Mouse (Mus musculus): ENCODE measurements around the gene Adamts4. TPM values are rescaled to one million over a fixed set of nuclear protein-coding genes. Genes with fewer than 3 reads are reported as not detected.

Gene Adamts4
- polyA plus RNA-seq, 1 experiment from 2014 or later = 1.7 TPM

GRCm38 (mm10) chr1:171227879-171228278, 22.3 kb upstream of the Adamts4 start:
- WGBS (ENCODE audit: insufficient replicate concordance) = 71% methylated on average over 1 of the region's 1 CpGs
- ATAC-seq (replicated peaks; ENCODE audit: insufficient number of reproducible peaks, low FRiP score, low TSS enrichment) = no peak

GRCm38 (mm10) chr1:171229750-171230149, 20.5 kb upstream of the Adamts4 start:
- H3K27me3 ChIP-seq (ENCODE audit: control insufficient read depth, insufficient read depth, low read length) = no peaks in the 10 kb centered on the region
- H3K27ac ChIP-seq (ENCODE audit: low read depth, low read length) = no peak overlapping the region
- 57% methylated on average over 6 of the region's 6 CpGs for WGBS (ENCODE audit: insufficient replicate concordance)
- H3K4me3 ChIP-seq (ENCODE audit: low read depth, low read length) = no peak overlapping the region
- no peak overlapping the region for H3K9ac ChIP-seq (ENCODE audit: low read depth, low read length)
- no peaks in the 10 kb centered on the region for H3K9me3 ChIP-seq (replicated peaks; ENCODE audit: control insufficient read depth, low read length)
- H3K36me3 ChIP-seq (ENCODE audit: control insufficient read depth, insufficient read depth, low read length) = peaks cover 3% of the 10 kb centered on the region; the same call in 1 of the 2 replicates
- no peak overlapping the region for H3K4me2 ChIP-seq
- no peak for ATAC-seq (replicated peaks; ENCODE audit: insufficient number of reproducible peaks, low FRiP score, low TSS enrichment)
- H3K4me1 ChIP-seq (ENCODE audit: control insufficient read depth, insufficient read depth, low read length) = peaks cover 8% of the 10 kb centered on the region; the same call in 1 of the 2 replicates

More at GRCm38 (mm10) chr1:171227879-171228278, 22.3 kb upstream of the Adamts4 start:
- H3K36me3 ChIP-seq (ENCODE audit: control insufficient read depth, insufficient read depth, low read length) = no peaks in the 10 kb centered on the region
- H3K9ac ChIP-seq (ENCODE audit: low read depth, low read length) = no peak overlapping the region
- H3K4me3 ChIP-seq (ENCODE audit: low read depth, low read length) = no peak overlapping the region
- H3K4me1 ChIP-seq (ENCODE audit: control insufficient read depth, insufficient read depth, low read length) = 0 out of 2 replicates have a peak, but pooled peaks cover 4% of the 10 kb centered on the region
- H3K4me2 ChIP-seq = no peak overlapping the region
- no peaks in the 10 kb centered on the region for H3K27me3 ChIP-seq (ENCODE audit: control insufficient read depth, insufficient read depth, low read length)
- no peak overlapping the region for H3K27ac ChIP-seq (ENCODE audit: low read depth, low read length)
- H3K9me3 ChIP-seq (replicated peaks; ENCODE audit: control insufficient read depth, low read length) = no peaks in the 10 kb centered on the region

- ATAC-seq (replicated peaks; ENCODE audit: insufficient number of reproducible peaks, low FRiP score, low TSS enrichment) = no peak
- H3K36me3 ChIP-seq (ENCODE audit: control insufficient read depth, insufficient read depth, low read length) = peaks cover 8% of the 10 kb centered on the region; the same call in 1 of the 2 replicates
- no peak overlapping the region for H3K4me3 ChIP-seq (ENCODE audit: low read depth, low read length)
- no peaks in the 10 kb centered on the region for H3K9me3 ChIP-seq (replicated peaks; ENCODE audit: control insufficient read depth, low read length)
- H3K9ac ChIP-seq (ENCODE audit: low read depth, low read length) = no peak overlapping the region
- no peak overlapping the region for H3K4me2 ChIP-seq
- no peaks in the 10 kb centered on the region for H3K27me3 ChIP-seq (ENCODE audit: control insufficient read depth, insufficient read depth, low read length)
- H3K27ac ChIP-seq (ENCODE audit: low read depth, low read length) = no peak overlapping the region
- peaks cover 8% of the 10 kb centered on the region; the same call in 1 of the 2 replicates for H3K4me1 ChIP-seq (ENCODE audit: control insufficient read depth, insufficient read depth, low read length)
- WGBS (ENCODE audit: insufficient replicate concordance) = 72% methylated on average over 3 of the region's 3 CpGs
Observed at GRCm38 (mm10) chr1:171230215-171230614, 20.0 kb upstream of the Adamts4 start.

DNA sequence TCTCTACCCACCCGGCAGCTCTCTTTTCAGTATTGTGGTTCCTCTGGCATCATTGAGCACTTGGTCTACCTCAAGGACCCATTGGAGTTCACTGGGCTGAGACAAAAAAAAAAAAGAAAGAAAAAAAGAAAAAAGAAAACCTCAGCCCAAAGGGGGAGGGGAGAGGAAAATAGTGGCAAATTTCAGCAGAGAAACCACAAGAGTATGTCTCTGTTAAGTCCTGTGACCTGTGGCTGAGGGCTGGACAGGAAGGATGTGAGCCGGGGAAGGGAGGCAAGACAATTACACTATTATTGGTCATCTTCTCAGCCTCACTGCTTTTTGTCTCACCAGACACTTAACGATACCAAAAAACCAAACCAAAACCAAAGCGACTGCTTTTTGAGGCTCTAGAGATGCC, 18.4 kb upstream of the Adamts4 start:
- H3K36me3 ChIP-seq (ENCODE audit: control insufficient read depth, insufficient read depth, low read length) = peaks cover 14% of the 10 kb centered on the region
- H3K9ac ChIP-seq (ENCODE audit: low read depth, low read length) = no peak overlapping the region
- H3K4me2 ChIP-seq = no peak overlapping the region
- H3K9me3 ChIP-seq (replicated peaks; ENCODE audit: control insufficient read depth, low read length) = no peaks in the 10 kb centered on the region
- ATAC-seq (replicated peaks; ENCODE audit: insufficient number of reproducible peaks, low FRiP score, low TSS enrichment) = no peak
- no peak overlapping the region for H3K27ac ChIP-seq (ENCODE audit: low read depth, low read length)
- H3K4me3 ChIP-seq (ENCODE audit: low read depth, low read length) = no peak overlapping the region
- H3K27me3 ChIP-seq (ENCODE audit: control insufficient read depth, insufficient read depth, low read length) = no peaks in the 10 kb centered on the region
- WGBS (ENCODE audit: insufficient replicate concordance) = 71% methylated on average over 4 of the region's 4 CpGs
- peaks cover 8% of the 10 kb centered on the region; the same call in 1 of the 2 replicates for H3K4me1 ChIP-seq (ENCODE audit: control insufficient read depth, insufficient read depth, low read length)

DNA sequence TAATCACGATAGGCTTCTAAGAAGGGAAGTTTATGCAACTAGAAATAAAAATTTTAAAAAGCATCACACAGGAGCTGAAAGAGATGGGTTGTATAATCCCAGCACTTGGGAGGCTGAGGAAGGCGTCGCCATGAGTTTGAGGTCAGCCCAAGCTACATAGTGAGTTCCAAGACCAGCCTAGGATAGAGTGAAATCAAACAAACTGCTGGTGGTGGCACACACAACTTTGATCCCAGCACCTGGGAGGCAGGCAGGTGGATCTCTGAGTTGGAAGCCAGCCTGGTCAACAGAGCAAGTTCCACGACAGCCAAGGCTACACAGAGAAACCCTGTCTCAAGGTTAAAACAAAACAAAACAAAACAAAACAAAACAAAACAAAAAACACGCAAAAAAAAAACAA, 17.9 kb upstream of the Adamts4 start:
- H3K9me3 ChIP-seq (replicated peaks; ENCODE audit: control insufficient read depth, low read length) = no peaks in the 10 kb centered on the region
- ATAC-seq (replicated peaks; ENCODE audit: insufficient number of reproducible peaks, low FRiP score, low TSS enrichment) = no peak
- H3K4me1 ChIP-seq (ENCODE audit: control insufficient read depth, insufficient read depth, low read length) = peaks cover 8% of the 10 kb centered on the region; the same call in 1 of the 2 replicates
- H3K36me3 ChIP-seq (ENCODE audit: control insufficient read depth, insufficient read depth, low read length) = peaks cover 14% of the 10 kb centered on the region
- no peak overlapping the region for H3K9ac ChIP-seq (ENCODE audit: low read depth, low read length)
- no peak overlapping the region for H3K4me3 ChIP-seq (ENCODE audit: low read depth, low read length)
- no peaks in the 10 kb centered on the region for H3K27me3 ChIP-seq (ENCODE audit: control insufficient read depth, insufficient read depth, low read length)
- H3K4me2 ChIP-seq = no peak overlapping the region
- no peak overlapping the region for H3K27ac ChIP-seq (ENCODE audit: low read depth, low read length)
- 83% methylated on average over 5 of the region's 5 CpGs for WGBS (ENCODE audit: insufficient replicate concordance)

DNA sequence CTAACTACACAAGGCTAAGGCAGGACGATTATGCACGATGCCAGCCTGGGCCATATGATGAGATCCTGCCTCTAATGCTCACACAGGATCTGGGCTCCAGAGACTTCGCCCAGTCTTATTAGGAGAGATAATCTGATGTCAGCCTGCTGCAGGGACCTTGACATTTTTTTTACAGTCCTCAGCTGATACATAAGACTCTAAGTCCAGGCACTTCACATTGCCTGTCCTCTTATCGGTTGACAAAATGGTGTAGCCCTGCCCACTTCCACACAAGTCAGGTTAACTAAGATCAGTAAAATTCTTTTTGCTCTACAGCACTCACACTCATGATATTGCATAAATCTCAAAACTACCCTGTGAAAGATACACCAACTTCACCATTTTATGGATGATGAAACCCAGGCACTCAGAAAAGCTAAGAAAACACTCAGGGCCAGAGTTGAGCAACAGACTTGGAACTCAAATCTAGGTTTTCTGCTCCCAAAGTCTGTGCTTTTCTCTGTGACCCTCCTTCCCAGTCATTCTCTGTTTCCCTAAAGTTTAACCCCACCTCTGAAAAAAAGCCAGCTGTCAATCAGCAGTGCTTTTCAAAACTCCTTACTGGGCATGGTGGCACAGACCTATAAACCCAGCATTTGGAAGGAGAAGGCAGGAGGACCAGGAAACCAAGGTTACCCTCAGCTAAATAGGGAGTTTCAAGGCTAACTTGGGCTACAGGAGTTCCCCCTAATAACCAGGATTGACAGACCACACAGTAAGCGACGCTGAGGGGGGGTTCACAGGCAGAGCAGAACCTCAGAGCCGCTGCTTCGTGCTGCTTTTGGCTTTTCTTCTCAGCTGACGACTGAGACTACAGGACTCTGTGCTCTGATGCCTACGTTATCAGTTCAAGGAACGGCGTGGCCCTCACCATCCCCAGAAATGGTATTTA, 17.2 kb upstream of the Adamts4 start:
- 0 out of 2 replicates have a peak overlapping the region, but pooled peaks have one; percentile 22 for H3K27ac ChIP-seq (ENCODE audit: low read depth, low read length)
- no peaks in the 10 kb centered on the region for H3K9me3 ChIP-seq (replicated peaks; ENCODE audit: control insufficient read depth, low read length)
- peaks cover 16% of the 10 kb centered on the region for H3K36me3 ChIP-seq (ENCODE audit: control insufficient read depth, insufficient read depth, low read length)
- 50% methylated on average over 12 of the region's 12 CpGs for WGBS (ENCODE audit: insufficient replicate concordance)
- H3K9ac ChIP-seq (ENCODE audit: low read depth, low read length) = no peak overlapping the region
- H3K27me3 ChIP-seq (ENCODE audit: control insufficient read depth, insufficient read depth, low read length) = no peaks in the 10 kb centered on the region
- H3K4me2 ChIP-seq = no peak overlapping the region
- H3K4me1 ChIP-seq (ENCODE audit: control insufficient read depth, insufficient read depth, low read length) = peaks cover 8% of the 10 kb centered on the region; the same call in 1 of the 2 replicates
- no peak overlapping the region for H3K4me3 ChIP-seq (ENCODE audit: low read depth, low read length)
- ATAC-seq (replicated peaks; ENCODE audit: insufficient number of reproducible peaks, low FRiP score, low TSS enrichment) = no peak

- 88% methylated on average over 14 of the region's 14 CpGs for WGBS (ENCODE audit: insufficient replicate concordance)
- Histone ChIP-seq H3K27me3 (ENCODE audit: control insufficient read depth, insufficient read depth, low read length) (no peaks in the 10 kb centered on the region), H3K9ac (ENCODE audit: low read depth, low read length) (no peak within 1 kb of the TSS), H3K36me3 (ENCODE audit: control insufficient read depth, insufficient read depth, low read length) (peaks cover 23% of the 10 kb centered on the region), H3K4me3 (ENCODE audit: low read depth, low read length) (no peak within 1 kb of the TSS), H3K4me2 (no peak within 1 kb of the TSS), H3K4me1 (ENCODE audit: control insufficient read depth, insufficient read depth, low read length) (peaks cover 8% of the 10 kb centered on the region; the same call in 1 of the 2 replicates), H3K27ac (ENCODE audit: low read depth, low read length) (0 out of 2 replicates have a peak within 1 kb of the TSS, but pooled peaks have one; percentile 22), H3K9me3 (replicated peaks; ENCODE audit: control insufficient read depth, low read length) (no peaks in the 10 kb centered on the region)
- no peak for ATAC-seq (replicated peaks; ENCODE audit: insufficient number of reproducible peaks, low FRiP score, low TSS enrichment)
Observed at GRCm38 (mm10) chr1:171234126-171234525, 16.1 kb upstream of the Adamts4 start, which contains the start of gene Fcer1g. Gene Fcer1g, minus strand, starts transcription at chr1:171234365.

- WGBS (ENCODE audit: insufficient replicate concordance) = 90% methylated on average over 4 of the region's 4 CpGs
- Histone ChIP-seq H3K9ac (ENCODE audit: low read depth, low read length) (no peak overlapping the region), H3K27me3 (ENCODE audit: control insufficient read depth, insufficient read depth, low read length) (no peaks in the 10 kb centered on the region), H3K4me2 (no peak overlapping the region), H3K4me3 (ENCODE audit: low read depth, low read length) (no peak overlapping the region), H3K9me3 (replicated peaks; ENCODE audit: control insufficient read depth, low read length) (no peaks in the 10 kb centered on the region), H3K27ac (ENCODE audit: low read depth, low read length) (no peak overlapping the region), H3K4me1 (ENCODE audit: control insufficient read depth, insufficient read depth, low read length) (peaks cover 8% of the 10 kb centered on the region; the same call in 1 of the 2 replicates), H3K36me3 (ENCODE audit: control insufficient read depth, insufficient read depth, low read length) (peaks cover 26% of the 10 kb centered on the region)
- ATAC-seq (replicated peaks; ENCODE audit: insufficient number of reproducible peaks, low FRiP score, low TSS enrichment) = no peak
Observed at GRCm38 (mm10) chr1:171234538-171234937, 15.7 kb upstream of the Adamts4 start.

Measured in heart, embryonic 11.5 days (tissue).